Mouse (Mus musculus) heart, adult 9 months (tissue): ENCODE data around the gene Vwa8.
A peak's percentile ranks its signal among the peaks of the same experiment; 100 is the strongest.

ENCODE experiments used
- DNase-seq, 2 experiments: peaks; one replicate each; pipeline ENCODE4 v3.0.0; 2022; ENCODE audit warnings: low spot score in 2 of 2

Gene Vwa8

DNA sequence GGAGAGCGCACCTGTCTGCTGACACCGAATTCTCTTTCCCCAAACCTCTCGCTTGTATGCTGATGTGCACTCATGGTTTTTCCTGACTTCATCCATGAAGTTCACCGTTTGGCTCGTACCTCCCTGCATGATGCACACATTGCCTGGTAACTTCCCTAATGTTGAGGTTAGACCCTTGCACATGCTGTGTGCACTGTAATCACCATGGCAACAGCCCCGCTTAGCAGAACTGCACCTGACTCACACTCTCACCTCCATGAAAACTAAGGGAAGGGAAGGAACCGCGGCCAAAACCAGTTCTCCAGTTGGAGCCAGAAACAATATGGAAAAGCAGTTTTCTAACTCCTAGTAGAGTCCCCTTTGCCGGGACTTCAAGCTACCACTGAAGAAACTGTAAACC is 294.8 kb downstream of the Vwa8 start:
- DNase-seq: no peak

DNA sequence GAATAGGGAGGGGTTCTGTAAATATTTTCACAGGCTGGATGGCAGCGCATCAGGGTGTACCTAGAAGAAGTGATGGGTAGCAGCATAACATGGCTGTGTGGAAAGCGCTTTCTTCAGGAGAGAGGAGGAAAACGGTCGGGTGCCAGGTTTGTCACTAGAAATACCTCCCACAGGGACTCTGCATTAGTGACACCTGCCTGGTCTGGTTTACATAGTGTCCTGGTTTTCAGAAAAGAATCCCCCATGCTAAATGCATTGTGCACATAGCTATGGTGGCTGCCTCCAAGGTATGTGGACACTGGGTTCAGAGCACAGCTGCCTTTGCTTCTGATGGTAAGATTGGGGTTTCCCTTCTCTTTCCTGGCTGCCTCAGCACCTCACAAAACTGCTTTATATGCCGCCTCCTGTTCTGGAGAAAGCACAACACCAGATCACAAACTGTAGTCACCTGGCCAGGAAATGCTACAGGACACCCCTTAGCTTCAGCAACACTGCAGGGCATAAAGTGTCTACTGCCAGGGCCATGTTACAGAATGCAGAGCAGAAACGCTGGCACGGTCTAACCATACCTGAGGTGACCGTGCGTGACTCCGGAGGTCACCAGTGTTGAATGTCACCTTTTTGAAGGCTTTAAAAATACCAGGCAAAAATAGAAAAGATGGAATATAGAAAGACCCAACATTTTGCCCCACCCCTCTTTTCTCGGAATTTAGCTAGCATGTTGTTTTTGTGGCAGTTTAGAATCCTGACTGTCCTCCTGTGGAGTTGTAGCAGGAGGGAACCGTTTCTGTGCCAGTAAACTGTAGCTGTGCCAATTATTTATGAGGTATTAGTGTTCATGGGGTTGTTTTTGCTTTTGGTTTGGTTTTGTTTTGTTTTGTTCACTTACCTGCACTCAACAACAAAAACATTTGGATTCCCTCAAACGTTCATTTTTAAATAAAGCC is 295.7 kb downstream of the Vwa8 start:
- no peak for DNase-seq

- peak in 1 of 2 experiments; percentile 36 for DNase-seq
Observed at GRCm38 (mm10) chr14:79151711-79152110, 302.9 kb downstream of the Vwa8 start.

DNA sequence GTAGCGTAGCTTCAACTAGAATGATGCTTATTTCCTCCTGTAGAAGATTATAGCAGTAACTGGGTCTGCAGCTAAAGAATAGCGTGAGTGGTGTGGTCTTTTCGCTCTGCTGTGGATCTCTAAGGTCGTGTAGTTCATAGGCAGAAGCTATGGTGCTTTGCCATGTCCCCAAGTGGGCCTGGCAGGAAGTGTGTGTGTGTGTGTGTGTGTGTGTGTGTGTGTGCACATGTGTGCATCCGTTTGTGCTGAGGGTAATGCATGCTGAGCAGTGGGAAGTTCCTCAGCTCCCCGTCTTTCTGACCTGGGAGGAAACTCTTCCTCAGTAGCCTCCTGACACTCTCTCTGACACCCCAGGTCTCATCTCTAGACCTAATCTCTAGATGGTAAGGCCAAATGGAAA is 305.0 kb downstream of the Vwa8 start:
- DNase-seq: no peak

DNA sequence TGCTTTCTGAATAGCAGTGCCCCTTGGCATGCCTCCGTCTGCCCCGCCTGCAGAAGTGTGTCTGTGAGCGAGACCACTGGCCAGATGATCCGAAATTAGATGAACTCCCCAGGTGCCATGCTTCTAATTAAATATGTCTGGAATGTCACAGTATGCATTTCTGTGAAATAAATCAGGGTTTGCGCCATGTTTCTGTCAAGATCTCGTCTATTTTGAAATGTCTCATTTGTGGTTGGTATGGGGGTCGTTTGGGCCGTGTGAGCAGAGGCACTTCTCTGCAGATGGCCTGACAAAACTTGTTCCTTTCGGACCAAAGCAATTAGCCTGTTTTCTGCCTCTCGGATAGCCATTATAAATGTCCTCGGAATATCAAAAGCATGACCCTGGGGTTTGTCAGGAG is 306.1 kb downstream of the Vwa8 start:
- no peak for DNase-seq

GRCm38 (mm10) chr14:79156526-79157411 is 307.9 kb downstream of the Vwa8 start:
- DNase-seq: no peak

- DNase-seq: peak; percentile 74 to 82
Observed at GRCm38 (mm10) chr14:79157451-79158218, 308.8 kb downstream of the Vwa8 start.

DNA sequence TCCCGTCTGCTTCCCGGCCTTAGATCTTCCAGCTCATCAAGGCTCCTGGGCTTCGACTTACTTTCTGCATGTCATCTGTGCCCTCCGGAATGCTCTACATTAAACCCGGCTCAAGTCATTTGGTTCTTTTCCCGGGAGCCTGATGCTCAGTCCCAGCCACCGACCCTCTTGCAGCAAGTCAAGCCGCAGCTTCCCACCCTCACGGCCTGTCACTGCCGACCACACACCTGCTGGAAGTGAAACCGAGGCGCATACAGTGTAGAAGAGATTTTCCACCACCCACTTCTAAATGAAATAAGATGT is 309.3 kb downstream of the Vwa8 start:
- no peak for DNase-seq

GRCm38 (mm10) chr14:79158673-79159200 is 309.9 kb downstream of the Vwa8 start:
- DNase-seq: no peak

DNA sequence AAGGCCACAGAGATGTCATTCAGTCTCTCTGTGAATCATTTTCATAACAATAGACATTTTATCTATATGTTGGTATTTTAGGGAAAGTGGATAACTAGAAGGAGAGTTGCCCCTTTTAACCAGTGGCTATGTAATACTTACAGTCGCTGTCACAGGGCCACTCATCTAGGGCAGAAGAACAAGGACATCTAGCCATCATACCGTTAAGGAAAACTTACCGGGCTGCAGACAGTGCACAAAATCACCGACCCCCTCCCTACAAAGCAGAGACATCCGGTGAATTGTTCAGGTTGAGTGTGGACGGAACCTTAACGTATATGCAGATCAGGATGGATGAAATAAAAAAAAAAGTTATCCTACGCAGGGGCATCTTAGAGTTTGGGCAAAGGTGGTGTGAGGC is 310.6 kb downstream of the Vwa8 start:
- no peak for DNase-seq

GRCm38 (mm10) chr14:79160486-79160885 is 311.6 kb downstream of the Vwa8 start:
- no peak for DNase-seq

DNA sequence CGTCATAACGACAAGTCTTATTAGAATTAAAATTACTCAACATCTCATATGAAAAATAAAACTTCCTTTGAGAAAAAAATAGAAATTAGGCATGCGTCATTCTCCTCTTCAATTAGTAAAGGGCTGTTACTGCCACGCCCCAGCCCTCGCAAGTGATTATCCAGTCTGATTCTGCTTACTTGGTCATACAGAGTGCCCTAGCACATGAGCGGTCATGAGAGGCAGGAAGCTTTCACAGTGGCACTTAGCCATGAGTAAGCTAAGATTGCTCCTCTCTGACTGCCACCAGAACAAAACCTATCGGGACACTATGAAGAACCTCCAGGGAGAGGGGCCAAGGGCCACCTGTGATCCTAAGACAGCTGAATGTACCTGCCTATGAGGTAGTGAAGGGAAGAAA is 312.1 kb downstream of the Vwa8 start:
- no peak for DNase-seq

- no peak for DNase-seq
Observed at GRCm38 (mm10) chr14:79161741-79162140, 312.9 kb downstream of the Vwa8 start.

- DNase-seq: no peak
Observed at GRCm38 (mm10) chr14:79162678-79163077, 313.8 kb downstream of the Vwa8 start.

DNA sequence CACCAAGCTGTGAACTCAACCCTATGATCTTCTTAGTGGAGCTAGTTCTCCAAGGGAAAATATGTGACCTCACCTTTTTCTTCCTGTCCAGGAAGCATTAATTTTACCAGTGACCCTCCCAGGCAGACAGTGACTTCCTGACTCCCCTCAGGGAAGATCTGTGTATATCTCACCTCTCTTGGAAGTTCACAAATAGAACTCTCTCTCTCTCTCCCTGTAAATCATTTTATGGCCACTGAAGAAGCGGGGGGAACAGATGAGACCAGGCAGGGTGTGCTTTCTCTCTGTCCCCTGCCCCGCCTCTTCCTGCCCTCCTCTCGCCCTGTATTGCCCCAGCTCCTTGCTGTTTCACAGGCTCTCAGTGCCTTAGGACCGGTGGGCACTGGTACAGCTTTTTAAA is 315.5 kb downstream of the Vwa8 start:
- no peak for DNase-seq

- DNase-seq: no peak
Observed at GRCm38 (mm10) chr14:79164925-79165324, 316.1 kb downstream of the Vwa8 start.

DNA sequence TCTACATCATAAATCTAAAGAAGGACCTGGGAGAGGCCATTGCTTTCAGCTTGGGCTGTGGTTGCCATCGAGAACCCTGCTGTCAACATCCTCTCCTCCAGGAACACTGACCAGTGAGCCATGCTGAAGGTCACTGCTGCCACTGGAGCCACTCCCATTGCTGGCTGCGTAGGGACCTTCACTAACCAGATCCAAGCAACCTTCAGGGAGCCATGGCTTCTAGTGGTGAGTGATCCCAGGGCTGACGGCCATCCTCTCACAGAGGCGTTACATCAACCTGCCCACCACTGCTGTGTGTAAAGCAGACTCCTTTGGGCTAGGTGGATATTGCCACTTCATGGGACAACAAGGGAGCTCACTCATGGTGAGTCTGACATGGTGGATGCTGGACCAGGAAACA is 325.7 kb downstream of the Vwa8 start:
- DNase-seq: no peak

- DNase-seq: no peak
Observed at GRCm38 (mm10) chr14:79177754-79178153, 328.9 kb downstream of the Vwa8 start.

DNA sequence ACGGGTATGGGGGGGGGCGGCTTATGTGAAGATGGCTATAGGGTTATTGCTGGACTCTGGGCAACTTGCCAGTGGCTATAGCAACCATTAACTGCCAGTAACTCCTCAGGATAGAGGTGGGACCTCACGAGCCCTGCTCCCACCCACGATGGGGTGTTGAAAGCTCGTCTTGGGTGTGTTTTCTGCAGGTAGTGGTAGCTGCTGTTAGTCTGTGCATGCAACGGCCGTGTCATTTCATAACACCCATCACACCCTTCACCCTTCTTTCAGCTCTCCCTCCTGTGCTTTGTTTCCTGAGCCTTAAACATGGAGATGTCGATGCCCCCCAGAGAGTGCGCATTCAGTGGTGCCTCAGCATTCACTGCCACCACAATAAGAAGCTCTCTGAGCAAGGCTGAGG is 329.4 kb downstream of the Vwa8 start:
- DNase-seq: no peak

- DNase-seq: peak; percentile 63 to 88
Observed at GRCm38 (mm10) chr14:79180078-79180730, 331.4 kb downstream of the Vwa8 start.

- no peak for DNase-seq
Observed at GRCm38 (mm10) chr14:79181748-79182147, 332.9 kb downstream of the Vwa8 start.
